In genomic region chr11:51661867-51662365, GRCm38 (mm10) we compare ENCODE assay signal across 28 mouse cellular contexts. TPM values are rescaled to one million over a fixed set of nuclear protein-coding genes. Genes with fewer than 3 reads are reported as not detected.
DNase-seq lines count a peak whose midpoint lies in the region; ATAC-seq and TF ChIP-seq lines count a peak whose summit lies in the region.
"Had no signal": no experiment of that assay in that cellular context is flagged by ENCODE, and none has a peak within 500 bp of the region (broad histone marks: within the 10 kb centered on the region; RNA-seq: fewer than 3 reads in every experiment).

No protein-coding gene starts in this region.

- H3K4me2 ChIP-seq in limb, embryonic 14.5 days (replicated peaks; ENCODE audit: low read depth, low read length, severe bottlenecking) = no peak overlapping the region
- H3K4me2 ChIP-seq: embryonic facial prominence, embryonic 12.5 days; embryonic facial prominence, embryonic 15.5 days; heart, embryonic 12.5 days; heart, embryonic 15.5 days; hindbrain, embryonic 13.5 days had no signal

- no peak overlapping the region for H3K9ac ChIP-seq in limb, embryonic 14.5 days (ENCODE audit: low read depth, low read length, severe bottlenecking)
- H3K9ac ChIP-seq: embryonic facial prominence, embryonic 12.5 days; embryonic facial prominence, embryonic 15.5 days; forebrain, postnatal 0 days; heart, embryonic 12.5 days; heart, embryonic 15.5 days; hindbrain, embryonic 13.5 days had no signal

- no peak overlapping the region for H3K4me3 ChIP-seq in kidney, adult 2 months (ENCODE audit: insufficient read depth, low read depth, low read length)
- no peak overlapping the region for H3K4me3 ChIP-seq in limb, embryonic 14.5 days (replicated peaks; ENCODE audit: low read length)
- H3K4me3 ChIP-seq in limb, embryonic 10.5 days = no peak overlapping the region
- H3K4me3 ChIP-seq: embryonic facial prominence, embryonic 12.5 days; embryonic facial prominence, embryonic 15.5 days; gastrocnemius, adult 2 months; heart, embryonic 12.5 days; heart, embryonic 15.5 days; hindbrain, embryonic 10.5 days; hindbrain, embryonic 13.5 days had no signal

- no peak overlapping the region for H3K27ac ChIP-seq in kidney, adult 2 months (ENCODE audit: insufficient read depth, low read depth, low read length)
- no peak overlapping the region for H3K27ac ChIP-seq in limb, embryonic 14.5 days (replicated peaks; ENCODE audit: low read depth, low read length)
- no peak overlapping the region for H3K27ac ChIP-seq in limb, embryonic 10.5 days
- H3K27ac ChIP-seq: embryonic facial prominence, embryonic 12.5 days; embryonic facial prominence, embryonic 15.5 days; gastrocnemius, adult 2 months; heart, embryonic 15.5 days; hindbrain, embryonic 10.5 days; hindbrain, embryonic 13.5 days had no signal

- WGBS in kidney, adult 2 months = 64% methylated on average over 16 of the region's 16 CpGs
- WGBS in limb, embryonic 14.5 days = 81% methylated on average over 16 of the region's 16 CpGs
- WGBS in limb, embryonic 10.5 days = 88% methylated on average over 16 of the region's 16 CpGs

- H3K27me3 ChIP-seq in kidney, adult 2 months (replicated peaks; ENCODE audit: control insufficient read depth, insufficient read depth, low read length) = no peaks in the 10 kb centered on the region
- no peaks in the 10 kb centered on the region for H3K27me3 ChIP-seq in limb, embryonic 14.5 days (ENCODE audit: control insufficient read depth, insufficient read depth, low read length)
- no peaks in the 10 kb centered on the region for H3K27me3 ChIP-seq in limb, embryonic 10.5 days (ENCODE audit: low read depth, poor library complexity, severe bottlenecking)
- H3K27me3 ChIP-seq: embryonic facial prominence, embryonic 12.5 days; embryonic facial prominence, embryonic 15.5 days; heart, embryonic 12.5 days; heart, embryonic 15.5 days; hindbrain, embryonic 13.5 days had no signal

- H3K36me3 ChIP-seq in kidney, adult 2 months (ENCODE audit: control insufficient read depth, insufficient read depth, low read length) = no peaks in the 10 kb centered on the region
- H3K36me3 ChIP-seq in limb, embryonic 14.5 days (ENCODE audit: control insufficient read depth, insufficient read depth, low read length) = no peaks in the 10 kb centered on the region
- peaks cover 3% of the 10 kb centered on the region; the same call in 1 of the 2 replicates for H3K36me3 ChIP-seq in limb, embryonic 10.5 days
- H3K36me3 ChIP-seq: embryonic facial prominence, embryonic 12.5 days; embryonic facial prominence, embryonic 15.5 days; G1E; heart, embryonic 12.5 days; heart, embryonic 15.5 days; hindbrain, embryonic 10.5 days; hindbrain, embryonic 13.5 days had no signal

- peaks cover 22% of the 10 kb centered on the region for H3K4me1 ChIP-seq in kidney, adult 2 months (ENCODE audit: control insufficient read depth, insufficient read depth, low read length)
- H3K4me1 ChIP-seq in limb, embryonic 14.5 days (ENCODE audit: control insufficient read depth, insufficient read depth, low read length) = peaks cover 16% of the 10 kb centered on the region
- H3K4me1 ChIP-seq in limb, embryonic 10.5 days = peaks cover 18% of the 10 kb centered on the region

- peak; percentile 60 for DNase-seq in kidney, adult 2 months
- no peak for DNase-seq in kidney, postnatal 4 days
- DNase-seq in limb, embryonic 14.5 days (ENCODE audit: low spot score) = no peak
- DNase-seq in limb, embryonic 10.5 days (ENCODE audit: low spot score) = no peak
- DNase-seq in ZHBTc4 (ENCODE audit: low read depth, low spot score) = peak; percentile 31
- no peak for DNase-seq in adrenal gland, postnatal 36 days
- DNase-seq: adrenal gland, adult 8-10 months; adrenal gland, postnatal 25 days; cerebellum, adult 11 months; cerebellum, adult 2 months; cerebellum, adult 9-11 months; cerebellum, postnatal 25 days; forebrain, postnatal 0 days; gastrocnemius, adult 2 months; gastrocnemius, postnatal 14 days; heart, adult 18-20 months; heart, postnatal 10 days; heart, postnatal 36 days had no signal

- ATAC-seq in limb, embryonic 14.5 days (ENCODE audit: low FRiP score, low read depth) = peak; percentile 61; the same call in 1 of the 2 replicates
- ATAC-seq: activated CD4-positive, CD25-positive, alpha-beta regulatory T cell, adult 4 months; forebrain, embryonic 14.5 days; forebrain, postnatal 0 days; hindbrain, embryonic 16.5 days had no signal

- no peak for TF ChIP-seq CTCF in kidney, adult 2 months (conservative IDR thresholded peaks at IDR 0.05; ENCODE audit: insufficient read depth, insufficient read length, low read depth, low read length)

- no peaks in the 10 kb centered on the region for H3K9me3 ChIP-seq in limb, embryonic 14.5 days (ENCODE audit: control insufficient read depth, low read length)
- H3K9me3 ChIP-seq in limb, embryonic 10.5 days (replicated peaks) = no peaks in the 10 kb centered on the region
- H3K9me3 ChIP-seq: embryonic facial prominence, embryonic 12.5 days; embryonic facial prominence, embryonic 15.5 days; G1E; heart, embryonic 12.5 days; heart, embryonic 15.5 days; hindbrain, embryonic 10.5 days; hindbrain, embryonic 13.5 days had no signal

- TF ChIP-seq POLR2A in kidney, adult 2 months (IDR thresholded peaks at IDR 0.05; ENCODE audit: low read depth, low read length) = no peak
- no peak for TF ChIP-seq POLR2A in limb, embryonic 14.5 days (IDR thresholded peaks at IDR 0.05; ENCODE audit: borderline replicate concordance, extremely low read depth, insufficient read depth, insufficient read length)

RNA-seq across cellular contexts. Expression of gene D930048N14Rik, which starts 11.2 kb away (rescaled TPM):
- polyA plus RNA-seq in kidney, adult 2 months (2012; rRNA removed) = 10.7 and 13.7 TPM in 2 replicates
- 13.0 and 15.0 TPM in 2 replicates for polyA plus RNA-seq in limb, embryonic 14.5 days (2012; rRNA removed)
- 4.2 and 4.5 TPM in 2 replicates for polyA plus RNA-seq in limb, embryonic 14.5 days (2014; fragmentation: Nextera tagmentation; extraction: Ambion mirVana)
- 3.2 and 4.1 TPM in 2 replicates for polyA plus RNA-seq in limb, embryonic 10.5 days (2016; fragmentation: Nextera tagmentation; extraction: Ambion mirVana)
- total RNA-seq in adrenal gland, postnatal 36 days (2021) = 1 to 10 TPM; 1.1 to 1.3 TPM
- polyA plus RNA-seq: G1E had no signal

RNA-seq across cellular contexts. Expression of gene N4bp3, which starts 11.3 kb away (rescaled TPM):
- 11.8 and 13.6 TPM in 2 replicates for polyA plus RNA-seq in kidney, adult 2 months (2012; rRNA removed)
- polyA plus RNA-seq in limb, embryonic 14.5 days (2012; rRNA removed) = 22.9 and 27.2 TPM in 2 replicates
- polyA plus RNA-seq in limb, embryonic 14.5 days (2014; fragmentation: Nextera tagmentation; extraction: Ambion mirVana) = 28.4 and 33.1 TPM in 2 replicates
- polyA plus RNA-seq in limb, embryonic 10.5 days (2016; fragmentation: Nextera tagmentation; extraction: Ambion mirVana) = 27.9 and 34.3 TPM in 2 replicates
- total RNA-seq in adrenal gland, postnatal 36 days (2021) = 1 to 10 TPM; 7.8 to 7.9 TPM

RNA-seq across cellular contexts. Expression of gene Rmnd5b, which starts 26.2 kb away (rescaled TPM):
- 46.6 and 52.9 TPM in 2 replicates for polyA plus RNA-seq in kidney, adult 2 months (2012; rRNA removed)
- polyA plus RNA-seq in limb, embryonic 14.5 days (2012; rRNA removed) = 49.3 and 57.9 TPM in 2 replicates
- 57.4 and 59.7 TPM in 2 replicates for polyA plus RNA-seq in limb, embryonic 14.5 days (2014; fragmentation: Nextera tagmentation; extraction: Ambion mirVana)
- polyA plus RNA-seq in limb, embryonic 10.5 days (2016; fragmentation: Nextera tagmentation; extraction: Ambion mirVana) = 37.1 and 42.1 TPM in 2 replicates
- 10 to 100 TPM; 35.4 to 54.1 TPM for total RNA-seq in adrenal gland, postnatal 36 days (2021)

RNA-seq across cellular contexts. Expression of gene 0610009B22Rik, which starts 26.8 kb away (rescaled TPM):
- polyA plus RNA-seq in kidney, adult 2 months (2012; rRNA removed) = 30.5 and 41.0 TPM in 2 replicates
- 39.4 and 46.7 TPM in 2 replicates for polyA plus RNA-seq in limb, embryonic 14.5 days (2012; rRNA removed)
- polyA plus RNA-seq in limb, embryonic 14.5 days (2014; fragmentation: Nextera tagmentation; extraction: Ambion mirVana) = 74.6 and 81.9 TPM in 2 replicates
- polyA plus RNA-seq in limb, embryonic 10.5 days (2016; fragmentation: Nextera tagmentation; extraction: Ambion mirVana) = 73.4 and 80.2 TPM in 2 replicates
- total RNA-seq in adrenal gland, postnatal 36 days (2021) = 10 to 100 TPM; 52.9 to 65.3 TPM

RNA-seq across cellular contexts. Expression of gene Nhp2, which starts 42.4 kb away (rescaled TPM):
- polyA plus RNA-seq in kidney, adult 2 months (2012; rRNA removed) = 44.6 and 49.8 TPM in 2 replicates
- polyA plus RNA-seq in limb, embryonic 14.5 days (2012; rRNA removed) = 77.9 and 89.0 TPM in 2 replicates
- polyA plus RNA-seq in limb, embryonic 14.5 days (2014; fragmentation: Nextera tagmentation; extraction: Ambion mirVana) = 165 and 176 TPM in 2 replicates
- 230 and 312 TPM in 2 replicates for polyA plus RNA-seq in limb, embryonic 10.5 days (2016; fragmentation: Nextera tagmentation; extraction: Ambion mirVana)
- 10 to 100 TPM; 61.5 to 77.5 TPM for total RNA-seq in adrenal gland, postnatal 36 days (2021)

Comparison
In these comparisons a context has a peak if more than half of its experiments do, and no peak if none do; other contexts are left out.
1. DNase-seq: peak in kidney, adult 2 months (single experiment) and ZHBTc4 (single experiment); none in kidney, postnatal 4 days (0 of 2), limb, embryonic 14.5 days (single experiment), limb, embryonic 10.5 days (single experiment) and adrenal gland, postnatal 36 days (0 of 2).